Mouse (Mus musculus) myocyte (in vitro differentiated cells): ENCODE measurements around the gene Nmnat1. TPM values are rescaled to one million over a fixed set of nuclear protein-coding genes. Genes with fewer than 3 reads are reported as not detected.

ENCODE experiments used
- H3K27me3 ChIP-seq: one replicate; pipeline ENCODE4 v1.6.1; 2011; ENCODE audit not compliant: control insufficient read depth, insufficient read depth, insufficient read length
- H3K36me3 ChIP-seq: one replicate; pipeline ENCODE4 v1.6.1; 2011; ENCODE audit not compliant: control insufficient read depth, insufficient read depth
- H3K4me2 ChIP-seq: one replicate; pipeline ENCODE4 v1.6.1; 2011; ENCODE audit warnings: low read depth, control low read depth
- H3K4me3 ChIP-seq: one replicate; pipeline ENCODE4 v1.5.1; 2011; ENCODE audit warnings: mild to moderate bottlenecking, control low read depth, moderate library complexity
- H3K79me2 ChIP-seq: one replicate; pipeline ENCODE4 v1.6.1; 2011; ENCODE audit not compliant: control insufficient read depth, insufficient read depth
- H3ac ChIP-seq: one replicate; pipeline ENCODE4 v1.6.1; 2011; ENCODE audit not compliant: control insufficient read depth, insufficient read length
- CEBPB ChIP-seq: IDR thresholded peaks from 2 replicates; pipeline ENCODE4 v1.6.1; 2011; ENCODE audit warnings: mild to moderate bottlenecking, moderate library complexity; ENCODE audit not compliant: poor library complexity, insufficient read depth, severe bottlenecking
- E2F4 ChIP-seq: IDR thresholded peaks from one replicate; pipeline ENCODE4 v1.6.1; 2011; ENCODE audit warnings: mild to moderate bottlenecking, control low read depth, moderate library complexity; ENCODE audit not compliant: insufficient read depth
- MAX ChIP-seq: IDR thresholded peaks from one replicate; pipeline ENCODE4 v1.6.1; 2011; ENCODE audit warnings: low read depth, mild to moderate bottlenecking, control low read depth
- MYOD1 ChIP-seq, 3 experiments: IDR thresholded peaks; one replicate each; pipeline ENCODE4 v1.6.1; 2011; ENCODE audit warnings: control low read depth in 2 of 3, low read depth in 2 of 3, mild to moderate bottlenecking in 2 of 3, moderate library complexity in 1 of 3; ENCODE audit not compliant: insufficient read length in 2 of 3, control insufficient read depth in 1 of 3
- MYOG ChIP-seq, 3 experiments: IDR thresholded peaks; one replicate each; pipeline ENCODE4 v1.6.1; 2011; ENCODE audit warnings: control low read depth in 2 of 3, low read depth in 2 of 3, mild to moderate bottlenecking in 2 of 3; ENCODE audit not compliant: insufficient read length in 2 of 3, control insufficient read depth in 1 of 3, insufficient read depth in 1 of 3
- POLR2A ChIP-seq: IDR thresholded peaks from one replicate; pipeline ENCODE4 v1.6.1; 2011; ENCODE audit warnings: low read depth, mild to moderate bottlenecking, control low read depth, moderate library complexity; ENCODE audit not compliant: insufficient read length
- POLR2AphosphoS2 ChIP-seq: IDR thresholded peaks from one replicate; pipeline ENCODE4 v1.6.1; 2011; ENCODE audit warnings: low read depth, control low read depth; ENCODE audit not compliant: insufficient read length
- REST ChIP-seq: IDR thresholded peaks from one replicate; pipeline ENCODE4 v1.6.1; 2011; ENCODE audit warnings: mild to moderate bottlenecking, control low read depth, moderate library complexity; ENCODE audit not compliant: insufficient read depth, insufficient read length
- SRF ChIP-seq: IDR thresholded peaks from one replicate; pipeline ENCODE4 v1.6.1; 2011; ENCODE audit warnings: low read depth; ENCODE audit not compliant: control insufficient read depth, insufficient read length
- TCF12 ChIP-seq: IDR thresholded peaks from one replicate; pipeline ENCODE4 v1.6.1; 2011; ENCODE audit warnings: mild to moderate bottlenecking, control low read depth; ENCODE audit not compliant: poor library complexity, insufficient read depth, severe bottlenecking
- TCF3 ChIP-seq: IDR thresholded peaks from one replicate; pipeline ENCODE4 v1.6.1; 2011; ENCODE audit warnings: low read depth, control low read depth; ENCODE audit not compliant: insufficient read length
- USF1 ChIP-seq: IDR thresholded peaks from one replicate; pipeline ENCODE4 v1.6.1; 2011; ENCODE audit warnings: low read depth, mild to moderate bottlenecking, control low read depth, moderate library complexity
- polyA plus RNA-seq: library from polyadenylated mRNA; unstranded; fragments of >200 nt; fragmentation: generic; extraction: Trizol; gene quantifications from one replicate; pipeline ENCODE4 v1.2.1, GENCODE M21; 2012; ENCODE audit warnings: missing spikeins

The Nmnat1 gene
- polyA plus RNA-seq, 1 experiment, result 9.3 TPM

DNA sequence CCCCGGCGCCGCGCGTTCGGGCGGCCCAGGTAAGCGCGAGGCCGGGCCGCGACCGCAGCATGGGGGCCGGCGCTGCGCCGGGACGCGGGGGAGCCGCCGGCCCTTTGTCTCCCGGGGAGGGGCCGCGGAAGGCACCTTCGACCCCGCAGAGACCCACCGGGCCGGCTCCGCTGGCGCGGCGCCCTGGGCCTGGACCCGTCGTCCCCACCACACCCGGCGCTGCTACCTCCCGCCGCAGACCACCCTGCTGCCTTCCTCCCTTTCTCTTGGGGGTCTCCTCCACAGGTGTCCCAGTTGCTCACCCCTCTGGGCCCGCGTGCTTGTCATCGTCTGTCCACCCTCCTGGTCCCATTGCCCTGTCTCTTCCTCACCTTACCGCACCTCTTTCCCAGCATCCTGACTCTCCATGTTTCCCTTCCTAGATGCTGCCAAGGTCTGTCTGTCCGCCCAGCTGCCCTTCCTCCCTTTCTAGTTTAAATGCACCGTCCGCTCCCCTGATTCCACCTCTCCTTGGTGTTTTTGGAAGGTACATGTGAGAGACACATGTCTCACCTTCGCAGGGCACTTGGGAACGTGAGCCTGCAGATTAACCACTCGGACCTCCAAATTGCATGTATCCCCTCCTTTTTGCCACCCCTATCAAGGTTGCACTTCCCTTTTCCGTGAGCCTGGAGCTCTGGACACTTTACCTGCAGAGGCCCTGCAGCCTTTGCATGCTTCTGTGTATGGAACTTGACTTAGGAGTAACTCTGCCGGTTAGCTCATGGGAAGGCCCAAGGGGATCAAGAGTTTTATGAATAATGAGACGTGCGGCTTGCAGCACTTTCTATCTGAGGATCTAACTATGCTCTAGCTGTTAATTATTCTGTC lies 33.6 kb upstream of the Nmnat1 start:
- no peak for TF ChIP-seq CEBPB
- no peak for TF ChIP-seq MAX
- TF ChIP-seq E2F4, result no peak
- no peak for TF ChIP-seq MYOD1 (IDR thresholded peaks at IDR 0.05; ENCODE audit: control insufficient read depth in 1 of 3, insufficient read length in 2 of 3, low read depth in 2 of 3)
- TF ChIP-seq MYOG (IDR thresholded peaks at IDR 0.05; ENCODE audit: control insufficient read depth in 1 of 3, insufficient read depth in 1 of 3, insufficient read length in 2 of 3, low read depth in 2 of 3), result no peak
- TF ChIP-seq POLR2AphosphoS2, result no peak
- no peak for TF ChIP-seq TCF12
- no peak for TF ChIP-seq USF1
- TF ChIP-seq TCF3, result no peak
- TF ChIP-seq POLR2A, result no peak
- TF ChIP-seq SRF, result no peak
- no peak for TF ChIP-seq REST
- Histone ChIP-seq H3K79me2 (peaks cover 4% of the 10 kb centered on the region), H3K4me2 (peak overlapping the region; percentile 98), H3K27me3 (no peaks in the 10 kb centered on the region), H3ac (peak overlapping the region; percentile 8), H3K4me3 (peak overlapping the region; percentile 33), H3K36me3 (no peaks in the 10 kb centered on the region)

GRCm38 (mm10) chr4:149517868-149518340 lies 32.9 kb upstream of the Nmnat1 start, which contains the start of gene Ctnnbip1:
Ctnnbip1 (plus strand) TSS chr4:149518236.
- no peaks in the 10 kb centered on the region for H3K27me3 ChIP-seq
- H3K4me3 ChIP-seq, result peak within 1 kb of the TSS; percentile 33
- peak within 1 kb of the TSS; percentile 98 for H3K4me2 ChIP-seq
- H3K36me3 ChIP-seq, result no peaks in the 10 kb centered on the region
- peaks cover 4% of the 10 kb centered on the region for H3K79me2 ChIP-seq
- peak within 1 kb of the TSS; percentile 8 for H3ac ChIP-seq
- TF ChIP-seq SRF, result peak; percentile 44
- peak; percentile 80 for TF ChIP-seq POLR2A
- TF ChIP-seq POLR2AphosphoS2, result peak; percentile 52
- no peak for TF ChIP-seq MAX

DNA sequence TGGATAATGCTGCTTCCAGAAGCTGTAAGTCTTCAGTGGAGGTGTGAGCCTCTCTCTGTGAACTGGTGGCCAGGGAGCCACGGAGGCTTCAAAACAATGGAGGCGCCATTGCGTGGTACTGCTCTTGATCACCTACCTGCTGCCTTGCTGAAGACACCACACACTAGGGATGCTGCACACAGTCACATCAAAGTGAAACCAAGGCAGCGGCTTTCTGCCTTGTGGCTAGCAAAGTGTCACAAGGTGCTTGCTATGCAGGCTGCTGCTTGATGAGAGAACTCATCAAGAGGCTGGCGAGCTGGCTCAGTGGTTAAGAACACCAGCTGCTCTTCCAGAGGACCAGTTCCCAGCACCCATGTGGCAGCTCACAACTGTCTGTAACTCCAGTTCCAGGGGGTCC lies 30.7 kb upstream of the Nmnat1 start:
- Histone ChIP-seq H3ac (no peak overlapping the region), H3K36me3 (no peaks in the 10 kb centered on the region), H3K79me2 (no peaks in the 10 kb centered on the region), H3K4me2 (no peak overlapping the region), H3K4me3 (no peak overlapping the region), H3K27me3 (no peaks in the 10 kb centered on the region)
- TF ChIP-seq MAX (no peak), MYOD1 (IDR thresholded peaks at IDR 0.05; ENCODE audit: control insufficient read depth in 1 of 3, insufficient read length in 2 of 3, low read depth in 2 of 3) (no peak), REST (no peak), USF1 (no peak), TCF3 (no peak), SRF (no peak), POLR2A (no peak), POLR2AphosphoS2 (no peak), CEBPB (no peak), TCF12 (no peak), E2F4 (no peak), MYOG (IDR thresholded peaks at IDR 0.05; ENCODE audit: control insufficient read depth in 1 of 3, insufficient read depth in 1 of 3, insufficient read length in 2 of 3, low read depth in 2 of 3) (no peak)

GRCm38 (mm10) chr4:149512072-149512471 lies 27.1 kb upstream of the Nmnat1 start:
- no peak overlapping the region for H3K4me3 ChIP-seq
- no peaks in the 10 kb centered on the region for H3K27me3 ChIP-seq
- TF ChIP-seq MAX (no peak), USF1 (no peak), MYOD1 (IDR thresholded peaks at IDR 0.05; ENCODE audit: control insufficient read depth in 1 of 3, insufficient read length in 2 of 3, low read depth in 2 of 3) (no peak), TCF3 (no peak), CEBPB (no peak)
- H3K4me2 ChIP-seq, result no peak overlapping the region
- H3ac ChIP-seq, result no peak overlapping the region
- no peaks in the 10 kb centered on the region for H3K36me3 ChIP-seq
- no peaks in the 10 kb centered on the region for H3K79me2 ChIP-seq

DNA sequence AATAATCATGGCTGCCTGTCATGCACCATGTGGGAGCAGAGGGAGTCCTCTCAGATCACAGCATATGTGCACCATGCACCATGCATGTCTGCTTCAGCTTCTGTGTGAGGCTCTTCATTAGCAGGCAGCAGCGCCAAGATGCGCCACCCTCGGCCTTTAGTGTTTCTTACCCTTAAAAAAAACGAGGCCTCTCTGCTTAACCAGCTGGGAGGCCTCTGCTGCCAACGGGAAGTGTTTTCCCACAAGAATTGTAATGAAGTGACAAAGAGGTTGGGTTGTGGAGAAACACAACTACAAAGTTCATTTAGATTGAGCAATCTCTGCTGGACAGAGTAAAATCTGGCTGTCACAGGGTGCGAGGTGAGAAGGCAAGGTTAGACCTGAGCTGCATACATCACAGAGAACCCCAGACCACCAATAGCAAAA lies 26.2 kb upstream of the Nmnat1 start:
- no peak overlapping the region for H3ac ChIP-seq
- no peak overlapping the region for H3K4me2 ChIP-seq
- H3K4me3 ChIP-seq, result no peak overlapping the region
- H3K36me3 ChIP-seq, result no peaks in the 10 kb centered on the region
- no peaks in the 10 kb centered on the region for H3K79me2 ChIP-seq
- no peaks in the 10 kb centered on the region for H3K27me3 ChIP-seq
- TF ChIP-seq REST, result no peak
- no peak for TF ChIP-seq MAX
- no peak for TF ChIP-seq SRF
- TF ChIP-seq POLR2AphosphoS2, result no peak
